Mouse (Mus musculus): ENCODE data around the gene Serac1. TPM values are rescaled to one million over a fixed set of nuclear protein-coding genes. Genes with fewer than 3 reads are reported as not detected.
A peak's percentile ranks its signal among the peaks of the same experiment; 100 is the strongest.

Serac1 gene
- 4.8 and 6.2 TPM in 2 replicates for polyA plus RNA-seq (2012; rRNA removed)

GRCm38 (mm10) chr17:6079287-6080122 is at the start of gene Serac1, which contains the start of gene Gtf2h5:
Gene Serac1, minus strand, starts transcription at chr17:6079741.
Gene Gtf2h5, plus strand, starts transcription at chr17:6079786.
- DNase-seq (ENCODE audit: low read depth): no peak

GRCm38 (mm10) chr17:6128039-6128438 is 48.5 kb upstream of the Serac1 start:
- DNase-seq (ENCODE audit: low read depth): no peak

DNA sequence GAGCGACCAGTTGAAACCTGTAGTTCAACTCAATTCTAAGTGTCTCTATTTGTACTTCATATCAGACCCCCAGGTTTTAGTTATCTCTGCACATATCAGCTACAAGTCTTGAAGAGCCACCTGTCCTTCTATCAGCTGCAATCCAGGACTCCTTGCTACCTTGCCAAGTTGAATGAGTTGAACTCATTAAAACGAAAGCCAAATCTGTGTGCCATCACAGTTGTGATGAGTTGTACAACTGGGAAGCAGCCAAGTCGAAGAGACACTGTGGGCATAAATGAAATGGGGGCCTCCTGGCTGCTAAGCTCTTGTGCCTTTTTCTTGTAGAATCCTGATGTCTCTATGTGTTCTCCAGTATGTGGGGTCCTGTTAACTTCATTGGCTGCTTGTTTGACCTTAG is 45.9 kb upstream of the Serac1 start:
- no peak for DNase-seq (ENCODE audit: low read depth)

DNA sequence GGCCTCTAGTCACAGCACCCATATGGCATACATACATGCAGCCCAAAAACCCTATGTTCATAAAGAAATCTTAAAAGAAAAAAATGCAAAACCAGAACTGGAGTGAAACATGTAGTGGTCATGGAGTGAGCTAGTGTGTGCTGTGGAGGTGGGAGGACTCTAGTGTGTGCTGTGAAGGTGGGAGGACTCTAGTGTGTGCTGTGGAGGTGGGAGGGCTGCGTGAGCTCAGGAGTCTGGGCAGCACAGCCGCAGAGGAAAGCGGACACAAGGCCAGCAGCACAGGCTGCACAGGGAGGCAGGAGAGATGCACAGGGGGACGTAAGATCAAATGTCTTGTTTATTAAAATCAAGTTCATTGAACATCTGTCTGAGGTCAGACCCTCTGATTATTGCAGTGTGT is 44.2 kb upstream of the Serac1 start:
- DNase-seq (ENCODE audit: low read depth): no peak

DNA sequence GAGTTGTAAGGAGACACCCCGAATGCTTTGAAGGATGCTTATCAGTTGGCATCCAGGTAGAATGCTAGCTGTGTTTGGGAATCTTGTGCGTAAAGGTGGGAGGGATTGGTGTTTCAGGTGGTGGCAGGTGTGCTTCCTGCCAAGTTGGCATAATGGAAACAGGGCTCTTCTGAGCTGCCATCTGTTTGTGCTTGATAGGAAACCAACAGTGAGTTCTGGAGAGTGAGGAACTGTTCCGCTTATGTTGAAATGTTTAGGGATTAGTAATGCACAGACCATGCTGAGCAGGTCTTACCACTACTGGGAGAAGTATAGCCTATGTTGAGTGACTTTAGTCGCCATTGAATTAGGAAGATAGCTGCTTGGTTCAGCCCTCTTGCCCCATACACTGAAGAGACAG is 39.3 kb upstream of the Serac1 start:
- DNase-seq (ENCODE audit: low read depth): peak; percentile 71

DNA sequence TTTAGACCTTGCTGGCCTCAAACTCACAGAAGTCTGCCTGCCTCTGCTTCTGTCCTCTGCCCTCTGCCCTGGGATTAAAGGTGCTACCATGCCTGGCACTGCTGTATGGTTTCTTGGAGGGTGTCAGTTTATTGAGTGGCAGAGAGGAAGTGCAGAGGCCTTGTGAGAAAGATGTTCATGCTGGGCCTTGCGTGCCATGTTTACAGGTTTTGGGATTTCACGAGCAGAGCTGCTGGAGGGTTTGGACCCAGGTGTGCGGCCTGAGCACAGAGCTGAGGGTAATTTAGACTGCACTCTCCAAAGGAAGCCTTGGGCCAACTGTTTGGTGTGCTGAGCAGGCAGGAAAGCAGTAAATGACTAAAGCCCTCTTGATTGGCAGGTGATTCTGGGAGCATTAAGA is 38.4 kb upstream of the Serac1 start:
- DNase-seq (ENCODE audit: low read depth): no peak

DNA sequence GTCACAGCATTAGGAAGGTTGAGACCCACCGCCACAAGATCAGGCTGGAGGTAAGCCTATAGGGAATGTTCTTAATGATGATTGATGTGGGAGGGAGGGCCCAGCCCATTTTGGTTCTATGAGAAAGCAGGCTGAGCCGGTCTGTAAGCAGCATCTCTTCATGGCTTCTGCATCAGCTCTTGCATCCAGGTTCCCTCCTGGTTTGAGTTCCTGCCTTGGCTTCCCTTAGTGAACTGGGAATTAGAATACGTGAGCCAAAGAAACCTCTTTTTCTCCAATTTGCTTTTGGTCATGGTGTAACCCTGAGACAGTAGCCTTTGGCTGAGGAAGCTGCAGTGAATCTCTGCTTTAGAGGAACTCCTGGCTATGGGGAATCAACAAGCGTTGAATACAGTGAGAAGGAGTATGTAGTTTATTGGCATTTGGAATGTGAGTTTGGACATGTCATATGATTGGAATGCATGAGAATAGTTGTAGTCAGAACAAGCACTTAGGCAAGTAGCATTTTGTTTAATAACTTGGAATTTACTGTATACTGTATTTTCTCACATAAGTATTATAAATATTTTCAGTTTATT is 37.7 kb upstream of the Serac1 start:
- no peak for DNase-seq (ENCODE audit: low read depth)

DNA sequence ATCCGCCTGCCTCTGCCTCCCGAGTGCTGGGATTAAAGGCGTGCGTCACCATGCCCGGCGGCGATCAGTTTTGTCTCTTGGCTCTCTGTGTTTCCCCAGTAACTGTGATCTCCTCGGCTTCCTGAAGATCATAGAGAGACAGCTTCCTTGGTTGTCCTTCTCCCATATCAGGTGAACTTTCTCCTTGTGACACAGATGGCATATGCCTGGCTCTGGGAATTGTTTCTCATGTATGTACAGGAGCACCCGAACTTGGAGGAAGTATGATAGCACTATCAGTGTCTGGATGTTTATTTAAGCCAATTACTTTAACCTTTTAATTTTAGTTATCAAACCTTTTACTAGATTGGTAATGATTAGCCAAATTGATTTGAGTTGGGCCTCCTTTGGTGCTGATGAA is 35.5 kb upstream of the Serac1 start:
- no peak for DNase-seq (ENCODE audit: low read depth)

GRCm38 (mm10) chr17:6113653-6114052 is 34.1 kb upstream of the Serac1 start:
- DNase-seq (ENCODE audit: low read depth): no peak

- no peak for DNase-seq (ENCODE audit: low read depth)
These were observed 31.4 kb upstream of the Serac1 start for GRCm38 (mm10) chr17:6110956-6111355.

- DNase-seq (ENCODE audit: low read depth): no peak
These were observed 28.6 kb upstream of the Serac1 start for GRCm38 (mm10) chr17:6108175-6108574.

DNA sequence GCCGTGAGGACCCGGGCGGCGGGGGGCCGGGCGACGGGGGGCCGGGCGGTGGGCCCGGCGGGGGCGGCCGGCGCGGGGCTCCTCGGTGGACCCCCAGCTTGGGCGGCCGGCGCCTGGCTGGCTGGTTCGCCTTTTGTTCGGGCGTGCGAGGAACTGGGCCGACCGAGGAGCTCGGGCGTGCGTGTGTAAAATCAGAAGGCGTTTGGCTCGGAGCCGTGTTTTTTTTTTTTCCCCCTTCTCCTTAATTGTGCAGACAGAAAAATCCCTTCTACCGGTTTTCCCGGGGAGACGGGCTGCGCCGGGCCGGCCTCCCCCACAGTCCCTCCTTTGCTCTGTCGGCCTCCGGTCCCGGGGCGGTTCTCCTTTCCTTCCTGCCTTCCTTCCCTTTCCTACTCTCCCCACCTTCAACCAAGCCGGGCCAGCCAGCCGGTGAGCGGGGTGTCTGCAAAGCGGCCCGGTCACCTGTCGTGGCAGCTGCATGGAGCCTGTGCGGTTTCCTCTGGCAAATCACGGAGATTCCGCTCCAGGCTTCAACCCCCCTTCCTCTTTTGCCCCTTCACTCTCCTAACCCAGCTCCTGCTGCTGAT is 27.6 kb upstream of the Serac1 start:
- no peak for DNase-seq (ENCODE audit: low read depth)

GRCm38 (mm10) chr17:6106361-6107014 is 26.9 kb upstream of the Serac1 start, which contains the start of gene Tulp4:
Gene Tulp4, plus strand, starts transcription at chr17:6106437.
- no peak for DNase-seq (ENCODE audit: low read depth)

GRCm38 (mm10) chr17:6103566-6103965 is 24.0 kb upstream of the Serac1 start:
- no peak for DNase-seq (ENCODE audit: low read depth)

- DNase-seq (ENCODE audit: low read depth): no peak
These were observed 22.7 kb upstream of the Serac1 start for GRCm38 (mm10) chr17:6102287-6102686.

GRCm38 (mm10) chr17:6097884-6098283 is 18.3 kb upstream of the Serac1 start:
- DNase-seq (ENCODE audit: low read depth): no peak

DNA sequence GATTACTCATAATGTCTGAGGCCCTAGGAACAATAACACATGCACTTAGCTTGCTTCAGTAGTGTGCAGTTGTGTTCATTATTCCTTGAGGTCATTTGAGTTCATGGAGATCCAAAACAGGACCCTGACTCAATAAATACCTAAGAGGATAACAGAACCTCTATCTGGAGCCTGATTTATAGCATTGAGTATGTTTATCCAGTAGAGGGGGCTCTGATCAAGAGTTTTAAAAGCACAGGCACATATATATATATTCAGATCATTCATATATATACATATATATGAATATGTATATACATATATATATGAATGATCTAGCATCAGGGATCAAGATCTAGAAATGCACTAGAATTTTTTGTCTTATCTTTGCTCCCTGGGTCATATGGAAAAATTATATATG is 16.0 kb upstream of the Serac1 start:
- DNase-seq (ENCODE audit: low read depth): no peak

GRCm38 (mm10) chr17:6091604-6092003 is 12.1 kb upstream of the Serac1 start:
- DNase-seq (ENCODE audit: low read depth): no peak

DNA sequence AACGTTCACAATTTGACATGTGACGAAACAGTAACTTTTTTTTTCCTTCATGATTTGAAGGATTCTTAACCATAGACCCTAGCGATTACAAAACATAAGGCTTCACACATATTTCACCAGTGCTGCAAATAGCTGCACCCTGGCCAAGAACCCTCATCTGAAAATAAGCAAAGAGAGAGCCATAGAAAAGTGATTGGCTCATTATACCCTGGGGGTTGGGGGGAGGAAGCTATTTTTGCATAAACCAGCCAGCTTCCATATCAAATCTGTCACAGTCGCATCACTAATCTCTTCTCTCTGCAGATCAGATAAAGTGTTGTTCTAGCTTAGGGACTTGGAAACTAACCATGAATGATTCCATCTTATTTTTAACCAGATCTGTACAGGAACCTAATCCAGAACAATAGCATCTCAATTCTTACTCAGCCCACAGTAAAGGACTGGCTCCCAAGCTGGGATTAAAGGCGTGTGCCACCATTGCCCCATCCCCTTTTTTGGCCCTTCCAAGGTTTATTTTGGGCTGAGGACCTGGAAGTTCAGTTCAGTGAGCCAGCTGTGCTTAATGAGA is 3.9 kb upstream of the Serac1 start:
- DNase-seq (ENCODE audit: low read depth): peak; percentile 75

DNA sequence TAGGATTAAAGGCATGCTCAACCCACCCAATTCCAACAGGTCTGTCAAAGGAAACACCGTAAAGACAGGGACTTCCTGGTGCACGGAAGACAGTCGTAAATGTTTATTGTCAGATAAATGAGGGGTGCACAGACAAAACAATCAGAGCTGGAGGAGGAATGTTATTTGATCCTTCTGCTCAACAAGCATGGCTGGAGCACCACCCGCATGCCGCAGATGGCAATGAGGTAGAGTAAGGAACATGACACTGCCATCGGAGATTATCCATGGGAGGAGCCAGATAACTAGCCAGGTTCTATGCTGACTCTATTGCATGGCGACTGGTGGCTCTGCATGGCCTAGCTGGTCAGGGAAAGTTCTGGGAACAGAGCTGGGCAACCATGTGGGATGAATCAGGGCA is 6.1 kb downstream of the Serac1 start:
- no peak for DNase-seq (ENCODE audit: low read depth)

- no peak for DNase-seq (ENCODE audit: low read depth)
These were observed 9.7 kb downstream of the Serac1 start for GRCm38 (mm10) chr17:6069866-6070265.

DNA sequence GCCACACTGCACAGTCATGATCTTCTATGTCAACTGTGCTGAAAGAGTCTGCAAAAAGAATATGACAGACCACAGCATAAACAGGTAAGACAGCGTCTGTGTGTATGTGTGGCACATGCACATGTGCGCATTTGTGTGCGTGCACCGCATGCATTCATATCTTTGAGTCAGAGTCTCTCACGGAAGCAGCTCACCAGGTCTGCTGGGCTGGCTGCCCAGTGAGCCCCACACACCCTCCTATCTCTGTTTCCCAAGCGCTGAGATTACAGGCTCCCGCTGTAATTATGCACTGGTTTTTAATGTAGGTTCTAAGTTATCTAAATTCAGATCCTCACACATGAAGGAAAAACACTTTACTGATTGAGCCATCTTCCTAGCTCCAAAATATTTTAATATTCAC is 11.9 kb downstream of the Serac1 start:
- no peak for DNase-seq (ENCODE audit: low read depth)
